Mouse (Mus musculus) erythroblast, embryonic 14.5 days (primary cell): ENCODE measurements around the gene Ovca2.

Experiments
- GATA1 ChIP-seq: IDR thresholded peaks from 2 replicates; pipeline ENCODE4 v1.6.1; 2012; ENCODE audit warnings: low read length, inconsistent platforms, mixed read lengths
- TAL1 ChIP-seq: IDR thresholded peaks from 3 replicates; pipeline ENCODE4 v1.6.1; 2012; ENCODE audit warnings: low read length, inconsistent platforms, mixed read lengths

DNA sequence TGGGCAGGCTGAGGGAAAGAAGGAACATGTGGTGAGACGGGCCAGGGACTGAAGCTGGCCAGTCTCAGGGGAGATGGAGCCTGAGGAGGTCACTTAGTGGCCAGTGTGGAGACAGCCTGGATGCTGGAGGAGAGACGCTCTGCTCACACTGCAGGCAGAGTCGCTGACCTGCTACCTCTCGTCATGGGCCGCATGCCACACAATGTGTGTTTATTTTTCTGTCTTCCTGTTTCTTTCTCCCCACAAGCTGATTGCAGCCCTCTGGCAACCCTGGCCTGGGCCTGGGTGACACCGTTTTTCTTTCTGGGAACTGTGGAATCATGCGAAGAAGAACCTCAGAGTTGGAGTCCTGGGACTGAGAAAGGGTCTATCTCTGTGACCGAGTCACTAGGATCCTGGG, 23.1 kb upstream of the Ovca2 start:
- TF ChIP-seq TAL1 (no peak), GATA1 (no peak)
